Mouse (Mus musculus) lung, embryonic 16.5 days (tissue): Measurements from ENCODE around the gene Stx8. TPM values are rescaled to one million over a fixed set of nuclear protein-coding genes. Genes with fewer than 3 reads are reported as not detected.

Experiments
- ATAC-seq: fragments of 200-750 bp; cut with Nextera tagmentation; 2 replicates; pipeline ENCODE4 v1.8.0; 2017; ENCODE audit warnings: low read depth, mild to moderate bottlenecking, moderate library complexity
- H3K27ac ChIP-seq: fragments of 300-500 bp; sonication (generic); 2 replicates; pipeline ENCODE4 v1.5.1; 2014; ENCODE audit warnings: mild to moderate bottlenecking, control low read depth, low read length
- H3K27me3 ChIP-seq: fragments of 300-500 bp; sonication (generic); 2 replicates; pipeline ENCODE4 v1.6.1; 2014; ENCODE audit warnings: low read depth, low read length, mixed read lengths; ENCODE audit not compliant: control insufficient read depth, insufficient read depth
- H3K36me3 ChIP-seq: fragments of 300-500 bp; sonication (generic); 2 replicates; pipeline ENCODE4 v1.6.1; 2014; ENCODE audit warnings: low read length; ENCODE audit not compliant: control insufficient read depth, insufficient read depth
- H3K4me1 ChIP-seq: fragments of 300-500 bp; sonication (generic); replicated peaks from 2 replicates; pipeline ENCODE4 v1.6.1; 2014; ENCODE audit warnings: low read length, mixed read lengths; ENCODE audit not compliant: control insufficient read depth, insufficient read depth
- H3K4me2 ChIP-seq: fragments of 300-500 bp; sonication (generic); 2 replicates; pipeline ENCODE4 v1.6.1; 2014; ENCODE audit warnings: low read depth, low read length, control low read depth
- H3K4me3 ChIP-seq: fragments of 300-500 bp; sonication (generic); 2 replicates; pipeline ENCODE4 v1.5.1; 2014; ENCODE audit warnings: mild to moderate bottlenecking, low read length, control low read depth
- H3K9ac ChIP-seq: fragments of 300-500 bp; sonication (generic); 2 replicates; pipeline ENCODE4 v1.6.1; 2014; ENCODE audit warnings: low read length, control low read depth
- H3K9me3 ChIP-seq: fragments of 300-500 bp; sonication (generic); 2 replicates; pipeline ENCODE4 v1.6.1; 2016; ENCODE audit warnings: low read length; ENCODE audit not compliant: control insufficient read depth
- WGBS: fragments of 180-500 bp; shearing (Covaris S2); extraction: QIAGEN DNeasy Blood & Tissue Kit; methylation state at CpG from one replicate; pipeline ENCODE4 v1.1.7; 2014; 5-methylcytosine and 5-hydroxymethylcytosine counted together
- polyA plus RNA-seq: library from polyadenylated mRNA; unstranded; fragments of >200 nt; fragmentation: Nextera tagmentation; extraction: Ambion mirVana; gene quantifications from 2 replicates; pipeline ENCODE4 v1.2.1, GENCODE M21; 2015

The Stx8 gene
- polyA plus RNA-seq, 1 experiment from 2014 or later, result 64.7 TPM

GRCm38 (mm10) chr11:68158166-68158565 lies 192.2 kb downstream of the Stx8 start:
- H3K4me1 ChIP-seq, result no peaks in the 10 kb centered on the region
- 83% methylated on average over 3 of the region's 3 CpGs for WGBS
- H3K4me3 ChIP-seq, result no peak overlapping the region
- H3K9ac ChIP-seq, result no peak overlapping the region
- H3K9me3 ChIP-seq, result no peaks in the 10 kb centered on the region
- H3K4me2 ChIP-seq, result no peak overlapping the region
- H3K27ac ChIP-seq, result no peak overlapping the region
- ATAC-seq, result no peak
- no peaks in the 10 kb centered on the region for H3K27me3 ChIP-seq
- no peaks in the 10 kb centered on the region for H3K36me3 ChIP-seq

GRCm38 (mm10) chr11:68159867-68160266 lies 193.9 kb downstream of the Stx8 start:
- Histone ChIP-seq H3K9ac (no peak overlapping the region), H3K4me3 (no peak overlapping the region), H3K9me3 (no peaks in the 10 kb centered on the region), H3K4me2 (no peak overlapping the region), H3K36me3 (no peaks in the 10 kb centered on the region), H3K27ac (no peak overlapping the region), H3K27me3 (no peaks in the 10 kb centered on the region), H3K4me1 (no peaks in the 10 kb centered on the region)
- no peak for ATAC-seq
- WGBS, result 77% methylated on average over 4 of the region's 4 CpGs

GRCm38 (mm10) chr11:68164408-68164807 lies 198.4 kb downstream of the Stx8 start:
- Histone ChIP-seq H3K4me3 (no peak overlapping the region), H3K9ac (no peak overlapping the region), H3K4me1 (peaks cover 13% of the 10 kb centered on the region; the same call in 1 of the 2 replicates), H3K4me2 (no peak overlapping the region), H3K27me3 (no peaks in the 10 kb centered on the region), H3K27ac (no peak overlapping the region), H3K9me3 (no peaks in the 10 kb centered on the region), H3K36me3 (no peaks in the 10 kb centered on the region)
- ATAC-seq, result no peak
- 89% methylated on average over 5 of the region's 5 CpGs for WGBS

- peak; percentile 41 for ATAC-seq
- Histone ChIP-seq H3K27me3 (no peaks in the 10 kb centered on the region), H3K9me3 (no peaks in the 10 kb centered on the region), H3K4me2 (no peak overlapping the region), H3K4me1 (peaks cover 25% of the 10 kb centered on the region), H3K9ac (no peak overlapping the region), H3K4me3 (no peak overlapping the region), H3K27ac (peak overlapping the region; percentile 62), H3K36me3 (no peaks in the 10 kb centered on the region)
- WGBS, result 64% methylated on average over 4 of the region's 4 CpGs
These were observed 202.4 kb downstream of the Stx8 start for GRCm38 (mm10) chr11:68168427-68168826.

GRCm38 (mm10) chr11:68171973-68172647 lies 206.1 kb downstream of the Stx8 start:
- no peak overlapping the region for H3K4me3 ChIP-seq
- H3K36me3 ChIP-seq, result no peaks in the 10 kb centered on the region
- no peak overlapping the region for H3K4me2 ChIP-seq
- H3K9ac ChIP-seq, result no peak overlapping the region
- 66% methylated on average over 7 of the region's 7 CpGs for WGBS
- H3K27me3 ChIP-seq, result no peaks in the 10 kb centered on the region
- peak overlapping the region; percentile 76 for H3K27ac ChIP-seq
- H3K9me3 ChIP-seq, result no peaks in the 10 kb centered on the region
- no peak for ATAC-seq
- peaks cover 27% of the 10 kb centered on the region for H3K4me1 ChIP-seq

GRCm38 (mm10) chr11:68172648-68173045 lies 206.7 kb downstream of the Stx8 start:
- no peaks in the 10 kb centered on the region for H3K9me3 ChIP-seq
- no peaks in the 10 kb centered on the region for H3K36me3 ChIP-seq
- WGBS, result 33% methylated on average over 4 of the region's 4 CpGs
- peak; percentile 81 for ATAC-seq
- H3K27me3 ChIP-seq, result no peaks in the 10 kb centered on the region
- H3K4me1 ChIP-seq, result peaks cover 22% of the 10 kb centered on the region
- no peak overlapping the region for H3K9ac ChIP-seq
- H3K27ac ChIP-seq, result peak overlapping the region; percentile 76
- H3K4me2 ChIP-seq, result no peak overlapping the region
- no peak overlapping the region for H3K4me3 ChIP-seq

- H3K4me2 ChIP-seq, result no peak overlapping the region
- no peak overlapping the region for H3K4me3 ChIP-seq
- H3K4me1 ChIP-seq, result peaks cover 12% of the 10 kb centered on the region
- no peak overlapping the region for H3K27ac ChIP-seq
- H3K36me3 ChIP-seq, result no peaks in the 10 kb centered on the region
- ATAC-seq, result no peak
- WGBS, result 41% methylated on average over 4 of the region's 4 CpGs
- H3K27me3 ChIP-seq, result no peaks in the 10 kb centered on the region
- H3K9ac ChIP-seq, result no peak overlapping the region
- H3K9me3 ChIP-seq, result no peaks in the 10 kb centered on the region
These were observed 210.6 kb downstream of the Stx8 start for GRCm38 (mm10) chr11:68176550-68176949.

- WGBS, result 86% methylated on average over 7 of the region's 7 CpGs
- no peak overlapping the region for H3K4me3 ChIP-seq
- no peak overlapping the region for H3K4me2 ChIP-seq
- peaks cover 5% of the 10 kb centered on the region for H3K4me1 ChIP-seq
- H3K9me3 ChIP-seq, result no peaks in the 10 kb centered on the region
- H3K9ac ChIP-seq, result no peak overlapping the region
- no peaks in the 10 kb centered on the region for H3K27me3 ChIP-seq
- ATAC-seq, result no peak
- H3K27ac ChIP-seq, result no peak overlapping the region
- H3K36me3 ChIP-seq, result no peaks in the 10 kb centered on the region
These were observed 211.4 kb downstream of the Stx8 start for GRCm38 (mm10) chr11:68177415-68177814.

GRCm38 (mm10) chr11:68185647-68186046 lies 219.7 kb downstream of the Stx8 start:
- no peak for ATAC-seq
- Histone ChIP-seq H3K27ac (no peak overlapping the region), H3K36me3 (no peaks in the 10 kb centered on the region), H3K4me3 (no peak overlapping the region), H3K27me3 (no peaks in the 10 kb centered on the region), H3K9me3 (no peaks in the 10 kb centered on the region), H3K9ac (no peak overlapping the region), H3K4me1 (peaks cover 11% of the 10 kb centered on the region), H3K4me2 (no peak overlapping the region)
- 88% methylated on average over 3 of the region's 3 CpGs for WGBS
